In genomic region chrX:162759251-162760114, GRCm38 (mm10) we compare ENCODE assay signal across 8 mouse cellular contexts. TPM values are rescaled to one million over a fixed set of nuclear protein-coding genes. Genes with fewer than 3 reads are reported as not detected.
DNase-seq lines count a peak whose midpoint lies in the region; ATAC-seq and TF ChIP-seq lines count a peak whose summit lies in the region.

No protein-coding gene starts in this region.

- peak overlapping the region; percentile 43 for H3K4me2 ChIP-seq in forebrain, embryonic 12.5 days
- peak overlapping the region; percentile 47 for H3K4me2 ChIP-seq in hindbrain, embryonic 14.5 days (replicated peaks)

- ATAC-seq in CD4-positive, CD25-positive, alpha-beta regulatory T cell, adult 4 months = peak; percentile 16
- ATAC-seq in forebrain, embryonic 12.5 days (ENCODE audit: low FRiP score) = 0 out of 2 replicates have a peak, but pooled peaks have one; percentile 13
- no peak for ATAC-seq in hindbrain, embryonic 14.5 days (ENCODE audit: low FRiP score)

- WGBS in forebrain, embryonic 12.5 days = 31% methylated on average over 32 of the region's 32 CpGs
- WGBS in hindbrain, embryonic 14.5 days = 24% methylated on average over 32 of the region's 32 CpGs
- WGBS in macrophage (ENCODE audit: missing documents) = 27% methylated on average over 18 of the region's 32 CpGs

- peaks cover 7% of the 10 kb centered on the region; the same call in 1 of the 2 replicates for H3K4me1 ChIP-seq in forebrain, embryonic 12.5 days
- H3K4me1 ChIP-seq in hindbrain, embryonic 14.5 days (replicated peaks; ENCODE audit: control insufficient read depth, insufficient read depth, low read length) = no peaks in the 10 kb centered on the region

- no peak for TF ChIP-seq CTCF in left cerebral cortex, adult 2 months (IDR thresholded peaks at IDR 0.05)

- H3K27me3 ChIP-seq in forebrain, embryonic 12.5 days = no peaks in the 10 kb centered on the region
- H3K27me3 ChIP-seq in hindbrain, embryonic 14.5 days (ENCODE audit: control insufficient read depth, insufficient read depth, low read length) = no peaks in the 10 kb centered on the region
- H3K27me3 ChIP-seq in splenic B cell, adult 2 months (ENCODE audit: control insufficient read depth, insufficient read depth, low read length, poor library complexity, severe bottlenecking) = no peaks in the 10 kb centered on the region

- peak; percentile 81 for DNase-seq in R1 (ENCODE audit: low read depth, low spot score)
- DNase-seq in hindbrain, embryonic 14.5 days (ENCODE audit: low spot score) = no peak
- DNase-seq in left cerebral cortex, adult 2 months (ENCODE audit: extremely low spot score in 1 of 2, low spot score in 2 of 2) = peak; percentile 21 to 51
- DNase-seq in splenic B cell, adult 2 months (ENCODE audit: low read depth, low spot score) = peak; percentile 59
- no peak for DNase-seq in MN1 (ENCODE audit: low spot score)

- H3K36me3 ChIP-seq in forebrain, embryonic 12.5 days (replicated peaks) = peaks cover 9% of the 10 kb centered on the region; the same call in 1 of the 2 replicates
- H3K36me3 ChIP-seq in hindbrain, embryonic 14.5 days (replicated peaks; ENCODE audit: control insufficient read depth, insufficient read depth) = no peaks in the 10 kb centered on the region
- H3K36me3 ChIP-seq in macrophage (ENCODE audit: inconsistent target) = no peaks in the 10 kb centered on the region
- no peaks in the 10 kb centered on the region for H3K36me3 ChIP-seq in splenic B cell, adult 2 months (ENCODE audit: control insufficient read depth, insufficient read depth, low read length, poor library complexity, severe bottlenecking)

- H3K79me2 ChIP-seq in macrophage (ENCODE audit: inconsistent target) = peaks cover 36% of the 10 kb centered on the region

- intact Hi-C loops in left cerebral cortex, adult 2 months (cut with DNase I) = loop anchor here (1.0 to 5.0 kb wide), 4 partner anchors 24 to 232 kb away; partner anchors contain the start of gene Reps2

- H3K27ac ChIP-seq in forebrain, embryonic 12.5 days = peak overlapping the region; percentile 91
- H3K27ac ChIP-seq in hindbrain, embryonic 14.5 days = peak overlapping the region; percentile 93
- peak overlapping the region; percentile 84 for H3K27ac ChIP-seq in left cerebral cortex, adult 2 months
- peak overlapping the region; percentile 75 for H3K27ac ChIP-seq in macrophage

- H3K9ac ChIP-seq in forebrain, embryonic 12.5 days = peak overlapping the region; percentile 33; the same call in 1 of the 2 replicates
- peak overlapping the region; percentile 61 for H3K9ac ChIP-seq in hindbrain, embryonic 14.5 days

- H3K9me3 ChIP-seq in forebrain, embryonic 12.5 days = no peaks in the 10 kb centered on the region
- H3K9me3 ChIP-seq in hindbrain, embryonic 14.5 days (ENCODE audit: control insufficient read depth, low read length) = no peaks in the 10 kb centered on the region

- peak overlapping the region; percentile 66 for H3K4me3 ChIP-seq in forebrain, embryonic 12.5 days (replicated peaks)
- peak overlapping the region; percentile 61 for H3K4me3 ChIP-seq in hindbrain, embryonic 14.5 days (replicated peaks; ENCODE audit: low read length)
- peak overlapping the region; percentile 43 for H3K4me3 ChIP-seq in left cerebral cortex, adult 2 months
- peak overlapping the region; percentile 24; the same call in 1 of the 2 replicates for H3K4me3 ChIP-seq in macrophage (ENCODE audit: inconsistent target)

RNA-seq across cellular contexts. Expression of gene Rbbp7, which starts 0.7 kb away (rescaled TPM):
- polyA plus RNA-seq in CD4-positive, CD25-positive, alpha-beta regulatory T cell, adult 4 months (2017; shearing (Covaris generic)) = 100 to 1,000 TPM; 121 to 140 TPM
- 281 and 291 TPM in 2 replicates for polyA plus RNA-seq in forebrain, embryonic 12.5 days (2016; fragmentation: Nextera tagmentation; extraction: Ambion mirVana)
- polyA plus RNA-seq in hindbrain, embryonic 14.5 days (2014; fragmentation: Nextera tagmentation; extraction: Ambion mirVana) = 230 and 235 TPM in 2 replicates
- total RNA-seq in left cerebral cortex, adult 2 months (2021) = 100 to 1,000 TPM; 137 to 155 TPM
- 10 to 100 TPM; 12.7 to 63.7 (median 30.6) TPM for total RNA-seq in macrophage (2018; cell fraction: chromatin; rRNA removed)
- total RNA-seq in macrophage (2018; cell fraction: cytosol; rRNA removed) = 10 to 100 TPM; 56.8 to 92.3 (median 68.6) TPM
- total RNA-seq in macrophage (2018; cell fraction: nucleus; rRNA removed) = 10 to 100 TPM; 23.0 to 94.7 (median 37.4) TPM
- 61.1 to 131 TPM (median 79.3 TPM) in 3 replicates for polyA plus RNA-seq in macrophage (2018)

Comparison
In these comparisons a context has a peak if more than half of its experiments do, and no peak if none do; other contexts are left out.
1. DNase-seq: peak in R1 (single experiment), left cerebral cortex, adult 2 months (2 of 2) and splenic B cell, adult 2 months (single experiment); none in hindbrain, embryonic 14.5 days (single experiment) and MN1 (single experiment).
2. Peak in every context shown above with its lines, with median percentiles within 50 percentile points of each other: H3K27ac ChIP-seq and H3K4me3 ChIP-seq.